Mouse (Mus musculus) layer of hippocampus, postnatal 25 days (tissue): ENCODE data around the gene Trim21. TPM values are rescaled to one million over a fixed set of nuclear protein-coding genes. Genes with fewer than 3 reads are reported as not detected.

ENCODE experiments used
- DNase-seq, 2 experiments: peaks; one replicate each; pipeline ENCODE4 v3.0.0; 2022; ENCODE audit warnings: mixed read lengths in 2 of 2, low spot score in 1 of 2; ENCODE audit errors: extremely low spot score in 1 of 2
- total RNA-seq, 2 experiments: library from RNA; stranded (reverse); gene quantifications; 2 replicates each; pipeline ENCODE4 v1.2.3; 2021

The Trim21 gene
- total RNA-seq, 2 experiments from 2014 or later, result 2.1 to 3.6 TPM

- DNase-seq, result no peak
Measured at GRCm38 (mm10) chr7:102508666-102509065, 56.6 kb downstream of the Trim21 start.

GRCm38 (mm10) chr7:102508066-102508465 is 57.2 kb downstream of the Trim21 start:
- no peak for DNase-seq

Other genes with a start within 250 kb of the Trim21 start
- 10 to 100 TPM; 10.2 to 10.8 TPM for gene Rrm1, start 123.8 kb downstream of the Trim21 start, total RNA-seq
- gene Olfr543, start 83.8 kb downstream of the Trim21 start, total RNA-seq, result not detected
- gene Olfr544, start 77.2 kb downstream of the Trim21 start, total RNA-seq, result not detected
- gene Olfr545, start 65.9 kb downstream of the Trim21 start, total RNA-seq, result not detected
- gene Olfr547, start 30.7 kb downstream of the Trim21 start, total RNA-seq, result not detected
- not detected for gene Olfr548-ps1, start 24.6 kb downstream of the Trim21 start, total RNA-seq
- not detected for gene Olfr549, start 15.6 kb downstream of the Trim21 start, total RNA-seq
- gene Olfr550, start 6.0 kb upstream of the Trim21 start, total RNA-seq, result 1 to 10 TPM in 1 of 2 experiments, under 1 TPM in 1; 0.89 to 1.3 TPM
- gene Olfr551, start 26.4 kb upstream of the Trim21 start, total RNA-seq, result not detected
- gene Olfr552, start 32.3 kb upstream of the Trim21 start, total RNA-seq, result under 1 TPM in 1 of 2 experiments, not detected in 1; 0.10 TPM
- gene Olfr553, start 52.7 kb upstream of the Trim21 start, total RNA-seq, result not detected
- gene Olfr554, start 72.9 kb upstream of the Trim21 start, total RNA-seq, result not detected
- gene Olfr555, start 93.3 kb upstream of the Trim21 start, total RNA-seq, result not detected
- under 1 TPM in 1 of 2 experiments, not detected in 1; 0.10 TPM for gene Olfr556, start 99.4 kb upstream of the Trim21 start, total RNA-seq
- gene Trim68, start 121.8 kb upstream of the Trim21 start, total RNA-seq, result 1 to 10 TPM; 4.5 to 7.6 TPM
- not detected for gene Olfr557, start 130.4 kb upstream of the Trim21 start, total RNA-seq
- gene Olfr558, start 136.7 kb upstream of the Trim21 start, total RNA-seq, result under 1 TPM; 0.49 TPM
- gene Olfr33, start 153.6 kb upstream of the Trim21 start, total RNA-seq, result not detected
- not detected for gene Olfr559, start 162.0 kb upstream of the Trim21 start, total RNA-seq
- gene Olfr560, start 193.9 kb upstream of the Trim21 start, total RNA-seq, result not detected
- under 1 TPM in 1 of 2 experiments, not detected in 1; 0.12 TPM for gene Olfr78, start 194.0 kb upstream of the Trim21 start, total RNA-seq
- not detected for gene Olfr561, start 205.7 kb upstream of the Trim21 start, total RNA-seq
- gene Olfr564, start 238.0 kb upstream of the Trim21 start, total RNA-seq, result not detected